Mouse (Mus musculus) yolk sac, embryonic 10.5 days (tissue): Measurements from ENCODE around the gene Fgf15.

ENCODE experiments used
- DNase-seq: peaks from one replicate; pipeline ENCODE4 v3.0.0-alpha.2; 2017; ENCODE audit warnings: low spot score

The Fgf15 gene

GRCm38 (mm10) chr7:144931778-144932177 lies 35.4 kb downstream of the Fgf15 start:
- peak; percentile 50 for DNase-seq

DNA sequence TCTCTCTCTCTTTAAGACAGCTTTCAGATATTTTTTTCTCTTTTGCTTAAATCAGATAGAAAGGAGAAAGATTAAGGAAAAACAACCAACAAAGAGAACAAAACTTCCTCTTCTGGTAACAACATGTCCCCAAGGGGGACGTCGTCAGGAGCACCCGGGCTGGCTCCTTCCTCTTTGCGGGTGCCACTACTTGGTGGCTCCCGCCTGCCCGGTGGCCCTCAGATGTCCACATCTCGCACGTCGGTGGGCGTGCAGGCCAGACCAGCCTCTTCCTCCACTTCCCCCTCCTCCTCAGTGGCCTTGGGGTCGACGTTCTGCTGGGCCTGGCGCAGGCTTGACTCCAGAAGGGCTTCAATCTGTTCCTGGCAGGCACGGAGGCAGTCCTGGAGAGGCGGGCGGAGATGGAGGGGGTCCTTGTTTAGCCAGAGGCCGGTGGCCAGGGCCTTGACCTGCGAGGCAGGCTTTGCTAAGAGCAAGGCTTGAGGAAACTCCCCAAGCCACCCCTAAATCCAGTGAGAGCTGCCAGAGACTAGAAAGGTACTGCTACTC lies 36.1 kb downstream of the Fgf15 start:
- DNase-seq = no peak

- no peak for DNase-seq
Measured at GRCm38 (mm10) chr7:144933336-144933735, 37.0 kb downstream of the Fgf15 start.

GRCm38 (mm10) chr7:144933796-144934195 lies 37.5 kb downstream of the Fgf15 start:
- no peak for DNase-seq

- no peak for DNase-seq
Measured at GRCm38 (mm10) chr7:144934901-144935300, 38.6 kb downstream of the Fgf15 start.

- DNase-seq = no peak
Measured at GRCm38 (mm10) chr7:144935563-144935962, 39.2 kb downstream of the Fgf15 start.

GRCm38 (mm10) chr7:144936311-144936880 lies 40.1 kb downstream of the Fgf15 start:
- DNase-seq = no peak

DNA sequence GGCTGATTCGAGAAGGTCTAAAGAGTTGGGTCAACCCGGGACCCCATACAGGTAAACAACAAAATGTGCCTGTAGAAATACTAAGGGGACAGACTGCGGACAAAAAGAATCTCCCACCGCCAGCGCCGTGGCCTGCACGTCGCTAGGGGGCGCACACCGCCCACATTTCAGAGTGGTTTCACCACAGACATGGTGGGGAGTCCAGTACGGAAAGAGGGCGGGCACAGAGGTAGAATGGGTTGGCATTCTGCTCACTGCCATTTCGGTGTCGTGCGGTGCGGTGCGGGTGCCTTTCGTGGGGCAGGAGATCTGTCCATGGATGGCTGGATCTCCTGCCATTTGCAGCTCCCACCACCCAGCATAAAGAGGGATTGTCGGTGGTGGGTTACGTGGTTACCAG lies 41.2 kb downstream of the Fgf15 start:
- DNase-seq = peak; percentile 67

DNA sequence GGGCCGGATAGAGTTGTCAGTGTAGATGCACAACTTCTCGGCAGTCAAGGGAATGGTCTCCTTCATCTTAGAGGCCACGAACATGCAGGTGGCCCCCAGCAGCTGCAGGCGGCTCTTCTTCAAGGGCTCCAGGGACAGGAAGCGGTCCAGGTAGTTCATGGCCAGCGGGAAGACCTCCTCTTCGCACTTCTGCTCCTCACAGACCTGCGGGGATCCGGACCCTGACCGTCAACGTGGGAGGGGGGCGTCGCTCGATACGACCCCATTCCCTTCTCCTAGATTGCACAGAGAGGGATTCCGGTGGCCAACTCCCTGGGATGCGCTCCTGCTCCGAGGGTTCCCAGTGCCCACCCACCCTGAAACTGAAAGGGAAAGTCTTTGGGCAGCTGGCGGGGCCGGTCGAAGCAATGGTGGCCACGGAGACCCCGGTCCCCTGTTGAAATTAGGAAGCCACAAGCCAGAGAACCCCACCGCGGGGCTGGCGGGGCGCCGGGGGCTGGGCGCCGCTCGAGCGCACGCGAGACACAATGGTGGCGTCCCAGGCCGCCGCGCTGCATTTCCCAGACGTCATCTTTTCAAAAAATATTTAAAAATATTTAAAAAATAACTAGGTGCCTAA lies 41.7 kb downstream of the Fgf15 start:
- no peak for DNase-seq

DNA sequence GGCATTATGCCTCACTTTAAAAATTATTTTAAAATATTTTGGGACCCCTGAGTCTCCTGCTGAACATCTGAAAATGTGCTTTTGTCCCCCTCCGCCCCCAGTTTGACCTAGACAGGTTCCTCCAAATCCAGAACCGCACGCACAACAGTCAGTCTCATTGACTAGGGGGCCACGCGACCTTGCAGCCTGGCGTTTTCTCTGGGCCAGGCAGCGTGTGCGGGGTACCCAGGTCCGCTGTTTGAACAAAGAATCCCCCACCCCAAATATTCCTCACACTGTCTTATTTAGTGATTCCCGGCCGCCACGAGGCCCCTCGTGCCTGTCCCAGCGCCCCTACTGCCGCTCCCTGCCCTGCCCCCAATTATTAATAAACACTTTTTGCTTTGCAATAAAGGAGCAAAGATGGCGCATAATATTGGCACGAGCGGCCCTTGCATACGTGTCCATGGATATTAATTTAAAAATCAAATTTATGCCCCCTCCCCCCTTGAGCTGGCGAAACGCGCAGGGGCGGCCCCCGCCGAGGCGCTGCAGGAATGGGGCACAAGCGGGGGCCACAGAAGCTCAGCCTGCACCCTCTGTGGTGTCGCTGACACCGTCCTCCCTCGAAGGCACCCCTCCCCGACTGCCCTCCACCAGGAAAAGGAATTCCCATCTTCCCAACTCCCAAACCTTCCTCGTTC lies 42.5 kb downstream of the Fgf15 start:
- DNase-seq = no peak

DNA sequence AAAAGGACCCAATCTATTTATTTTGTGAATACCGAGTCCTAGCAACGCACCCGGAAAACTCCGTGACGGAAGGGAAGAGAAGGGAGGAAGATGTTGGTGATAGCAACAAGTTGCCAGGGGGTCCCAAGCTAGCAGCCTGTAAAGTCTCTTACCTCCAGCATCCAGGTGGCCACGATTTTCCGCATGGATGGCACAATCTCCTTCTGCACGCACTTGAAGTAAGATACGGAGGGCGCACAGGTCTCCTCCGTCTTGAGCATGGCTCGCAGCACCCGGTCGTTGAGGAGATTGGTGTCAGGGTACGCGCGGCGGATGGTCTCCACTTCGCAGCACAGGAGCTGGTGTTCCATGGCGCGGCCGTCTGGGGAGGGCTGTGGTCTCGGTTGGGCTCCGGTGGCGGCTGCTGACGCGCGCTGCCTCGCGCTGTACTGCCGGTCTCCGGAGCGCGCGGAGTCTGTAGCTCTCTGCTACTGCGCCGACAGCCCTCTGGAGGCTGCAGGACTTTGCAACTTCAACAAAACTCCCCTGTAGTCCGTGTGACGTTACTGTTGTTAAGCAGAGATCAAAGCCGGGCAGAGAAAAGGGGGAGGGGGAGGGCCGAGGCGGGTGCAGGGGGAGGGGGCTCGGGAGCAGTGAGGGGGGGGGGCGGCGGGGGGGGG lies 43.1 kb downstream of the Fgf15 start, which contains the start of gene Ccnd1:
Ccnd1 (minus strand) TSS at position 582 of the 659 bp plus-strand sequence.
- DNase-seq = peak; percentile 74

DNA sequence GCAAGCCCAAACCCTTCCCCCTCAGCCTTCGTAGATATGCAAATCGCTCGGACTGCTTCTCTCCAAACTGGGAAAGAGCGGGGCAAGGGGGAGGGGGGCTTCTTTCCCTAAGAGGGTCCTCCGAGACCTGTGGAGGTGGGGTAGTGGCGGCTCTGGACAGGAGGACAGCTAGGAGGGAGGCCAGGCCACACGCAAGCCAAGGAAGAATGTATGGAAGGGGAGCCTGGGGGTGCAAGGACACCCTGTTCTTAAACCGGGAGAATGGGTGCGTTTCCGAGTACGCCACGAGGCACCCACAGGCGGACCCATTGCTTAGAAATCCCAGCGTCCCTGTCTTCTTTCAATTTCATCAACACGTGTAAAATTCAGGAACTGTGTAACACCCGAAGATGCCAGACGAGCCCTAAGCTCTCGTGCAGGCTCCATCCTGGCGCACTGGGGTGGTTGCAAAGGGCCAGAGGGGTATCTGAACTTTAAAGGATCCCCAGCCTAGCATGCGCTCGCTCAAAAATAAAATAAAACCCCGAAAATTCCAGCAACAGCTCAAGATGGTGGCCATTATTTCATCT lies 43.8 kb downstream of the Fgf15 start:
- DNase-seq = no peak

GRCm38 (mm10) chr7:144940585-144940984 lies 44.3 kb downstream of the Fgf15 start:
- DNase-seq = peak; percentile 31

GRCm38 (mm10) chr7:144941242-144941831 lies 45.0 kb downstream of the Fgf15 start:
- DNase-seq = peak; percentile 91

DNA sequence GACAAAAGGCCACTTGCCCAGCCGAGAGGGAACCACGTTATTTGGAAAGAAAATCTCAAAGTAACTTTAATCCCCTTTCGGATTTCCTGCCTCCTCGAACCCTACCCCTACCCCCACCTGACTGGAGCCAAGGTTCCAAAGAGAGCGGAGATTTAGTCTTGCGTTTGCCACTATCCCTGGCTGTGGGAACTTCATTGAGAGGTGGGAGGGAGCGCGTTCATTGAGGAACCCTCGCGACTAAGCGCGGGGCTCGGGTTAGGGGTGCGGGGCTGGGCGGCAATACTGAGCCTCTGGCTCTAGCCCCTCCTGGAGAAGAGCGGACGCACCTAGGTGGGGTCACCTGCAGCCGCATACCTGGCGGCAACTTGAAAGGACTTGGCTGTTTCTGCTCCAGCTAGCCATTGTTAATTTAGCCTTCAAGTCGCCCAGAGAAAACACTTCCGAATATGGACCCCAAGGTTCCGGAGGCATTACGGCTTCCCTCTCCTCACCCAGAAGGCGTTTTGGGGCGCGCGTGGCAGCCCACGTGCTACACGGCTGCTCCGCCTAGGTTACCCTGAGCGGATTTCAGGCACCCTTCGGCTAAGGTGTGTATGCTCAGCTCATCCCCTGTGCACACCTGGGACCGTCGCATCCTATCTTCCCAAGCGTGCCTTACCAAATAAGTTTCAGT lies 45.9 kb downstream of the Fgf15 start:
- peak; percentile 50 for DNase-seq

DNA sequence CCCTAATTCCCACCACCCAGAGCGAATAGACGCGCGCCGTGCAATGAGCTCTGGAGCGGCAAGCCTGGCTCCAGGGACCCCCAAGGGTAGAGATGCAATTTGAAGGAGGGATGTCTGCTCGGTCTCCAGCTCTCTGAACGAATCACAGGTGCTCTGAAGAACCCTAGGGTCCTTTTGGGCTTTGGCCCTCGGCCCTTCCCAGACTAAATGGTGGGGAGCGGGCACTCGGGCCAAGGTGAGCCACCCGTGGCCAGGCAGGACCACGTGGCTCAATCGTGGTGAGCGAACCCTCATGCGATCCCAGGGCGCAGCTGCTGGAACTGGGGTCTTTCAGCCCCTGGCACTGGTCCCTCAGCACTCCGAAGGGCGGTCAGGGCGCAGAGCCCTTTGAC lies 46.4 kb downstream of the Fgf15 start:
- no peak for DNase-seq

DNA sequence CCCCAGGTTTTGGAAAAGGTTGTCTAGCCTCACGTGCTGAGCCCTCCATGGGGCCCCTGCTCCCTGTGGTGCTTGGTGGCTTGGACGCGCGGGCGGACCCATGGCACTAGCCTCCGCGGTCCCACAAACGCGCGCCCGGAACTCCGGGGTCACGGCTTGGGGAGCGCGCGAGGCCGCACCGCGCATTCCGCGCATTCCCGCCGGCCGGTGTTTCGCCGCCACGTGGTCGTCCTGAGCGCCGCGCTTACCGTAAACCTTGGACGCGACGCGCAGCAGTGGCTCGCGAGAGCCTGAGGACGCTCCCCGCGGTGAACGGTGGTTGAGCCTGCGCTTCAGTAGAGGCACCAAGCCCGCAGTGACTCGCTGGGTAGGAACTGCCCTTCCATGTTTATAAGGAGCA lies 46.9 kb downstream of the Fgf15 start:
- peak; percentile 80 for DNase-seq
